8 mouse cellular contexts compared by ENCODE assay signal in genomic region chr2:122298096-122298499, GRCm38 (mm10). TPM values are rescaled to one million over a fixed set of nuclear protein-coding genes. Genes with fewer than 3 reads are reported as not detected.
DNase-seq lines count a peak whose midpoint lies in the region; ATAC-seq and TF ChIP-seq lines count a peak whose summit lies in the region.

TSS of gene Duox2 (minus strand) at chr2:122298449.

- no peak within 1 kb of the TSS for H3K9ac ChIP-seq in kidney, postnatal 0 days (ENCODE audit: low read depth, low read length)
- no peak within 1 kb of the TSS for H3K9ac ChIP-seq in neural tube, embryonic 12.5 days

- H3K4me3 ChIP-seq in kidney, postnatal 0 days (replicated peaks; ENCODE audit: low read depth, low read length) = peak within 1 kb of the TSS; percentile 22
- H3K4me3 ChIP-seq in forebrain, embryonic 10.5 days = peak within 1 kb of the TSS; percentile 42
- peak within 1 kb of the TSS; percentile 13; the same call in 1 of the 2 replicates for H3K4me3 ChIP-seq in neural tube, embryonic 12.5 days

- WGBS in kidney, postnatal 0 days = 2% methylated on average over 13 of the region's 13 CpGs
- 2% methylated on average over 13 of the region's 13 CpGs for WGBS in forebrain, embryonic 10.5 days
- WGBS in large intestine, adult 2 months = 6% methylated on average over 13 of the region's 13 CpGs
- 2% methylated on average over 13 of the region's 13 CpGs for WGBS in neural tube, embryonic 12.5 days

- no peak within 1 kb of the TSS for H3K27ac ChIP-seq in kidney, postnatal 0 days
- no peak within 1 kb of the TSS for H3K27ac ChIP-seq in forebrain, embryonic 10.5 days
- no peak within 1 kb of the TSS for H3K27ac ChIP-seq in neural tube, embryonic 12.5 days

- H3K4me1 ChIP-seq in kidney, postnatal 0 days (replicated peaks; ENCODE audit: insufficient read depth, low read length) = peaks cover 22% of the 10 kb centered on the region; the same call in 1 of the 2 replicates
- H3K4me1 ChIP-seq in forebrain, embryonic 10.5 days = peaks cover 58% of the 10 kb centered on the region
- peaks cover 28% of the 10 kb centered on the region for H3K4me1 ChIP-seq in neural tube, embryonic 12.5 days

- H3K27me3 ChIP-seq in kidney, postnatal 0 days (ENCODE audit: insufficient read depth, low read length) = peaks cover 75% of the 10 kb centered on the region
- H3K27me3 ChIP-seq in forebrain, embryonic 10.5 days (ENCODE audit: poor library complexity, severe bottlenecking) = peaks cover 100% of the 10 kb centered on the region
- peaks cover 90% of the 10 kb centered on the region for H3K27me3 ChIP-seq in neural tube, embryonic 12.5 days (replicated peaks)

- no peak for TF ChIP-seq CTCF in kidney, postnatal 0 days (IDR thresholded peaks at IDR 0.05; ENCODE audit: low read depth)

- H3K9me3 ChIP-seq in kidney, postnatal 0 days (replicated peaks; ENCODE audit: low read length) = no peaks in the 10 kb centered on the region
- H3K9me3 ChIP-seq in forebrain, embryonic 10.5 days = no peaks in the 10 kb centered on the region
- no peaks in the 10 kb centered on the region for H3K9me3 ChIP-seq in neural tube, embryonic 12.5 days

- peak within 1 kb of the TSS; percentile 49 for H3K4me2 ChIP-seq in kidney, postnatal 0 days (ENCODE audit: low read length)
- peak within 1 kb of the TSS; percentile 52 for H3K4me2 ChIP-seq in neural tube, embryonic 12.5 days (replicated peaks)

- ATAC-seq in kidney, postnatal 0 days (replicated peaks; ENCODE audit: low FRiP score, low read depth) = no peak
- no peak for ATAC-seq in neural tube, embryonic 12.5 days (ENCODE audit: low FRiP score, low read depth)

- no peak for DNase-seq in kidney, postnatal 0 days (ENCODE audit: low spot score)
- DNase-seq in kidney, postnatal 25 days = no peak
- DNase-seq in forebrain, embryonic 10.5 days (ENCODE audit: extremely low spot score, low spot score) = no peak
- DNase-seq in large intestine, adult 2 months (ENCODE audit: low read depth, low spot score) = no peak
- no peak for DNase-seq in ovary, postnatal 10 days (ENCODE audit: low spot score)
- DNase-seq in spleen, adult 18-20 months = no peak
- DNase-seq in urinary bladder, postnatal 10 days (ENCODE audit: low spot score) = no peak

- no peaks in the 10 kb centered on the region for H3K36me3 ChIP-seq in kidney, postnatal 0 days (ENCODE audit: insufficient read depth, low read length)
- no peaks in the 10 kb centered on the region for H3K36me3 ChIP-seq in forebrain, embryonic 10.5 days (replicated peaks)
- H3K36me3 ChIP-seq in neural tube, embryonic 12.5 days = no peaks in the 10 kb centered on the region

RNA-seq across cellular contexts. Expression of gene Duox2, which starts in this region (rescaled TPM):
- 0.04 TPM in 2 replicates for polyA plus RNA-seq in kidney, postnatal 0 days (2015; fragmentation: Nextera tagmentation; extraction: Ambion mirVana)
- not detected in 2 replicates for polyA plus RNA-seq in forebrain, embryonic 10.5 days (2016; fragmentation: Nextera tagmentation; extraction: Ambion mirVana)
- 133 and 185 TPM in 2 replicates for polyA plus RNA-seq in large intestine, adult 2 months (2012; rRNA removed)
- 0.04 TPM in 1 of 2 replicates, not detected in the other for polyA plus RNA-seq in neural tube, embryonic 12.5 days (2016; fragmentation: Nextera tagmentation; extraction: Ambion mirVana)

Comparison
In these comparisons a context has a peak if more than half of its experiments do, and no peak if none do; other contexts are left out.
1. RNA of gene Duox2 (polyA plus RNA-seq): 133 to 185 TPM in large intestine, adult 2 months; 0.04 TPM in kidney, postnatal 0 days, 0.04 TPM in neural tube, embryonic 12.5 days and not detected in forebrain, embryonic 10.5 days; every median in the first group is over 100 times any median in the second.
2. Peak in every context shown above with its lines, with median percentiles within 50 percentile points of each other: H3K4me3 ChIP-seq.